1 mouse cellular context compared by ENCODE assay signal in genomic region chr7:126624774-126625173, GRCm38 (mm10).
TF ChIP-seq lines count a peak whose summit lies in the region.

No protein-coding gene starts in this region.

TF ChIP-seq in CH12.LX, 34 proteins besides CTCF, POLR2A, EP300 and RAD21 (continued from another document):
- TF ChIP-seq RCOR1 (conservative IDR thresholded peaks at IDR 0.05; ENCODE audit: low read depth, low read length): no peak
- no peak for TF ChIP-seq MAX (IDR thresholded peaks at IDR 0.05; ENCODE audit: low read length)
